Mouse (Mus musculus) layer of hippocampus, adult 18-20 months (tissue): ENCODE results near the gene Stab2. TPM values are rescaled to one million over a fixed set of nuclear protein-coding genes. Genes with fewer than 3 reads are reported as not detected.

Experiments used
- DNase-seq, 2 experiments: peaks; one replicate each; pipeline ENCODE4 v3.0.0; 2022; ENCODE audit warnings: low spot score in 2 of 2
- total RNA-seq, 2 experiments: library from RNA; stranded (reverse); gene quantifications; 2 replicates each; pipeline ENCODE4 v1.2.3; 2021

The Stab2 gene
- total RNA-seq, 2 experiments from 2014 or later: 0.40 to 0.41 TPM

- DNase-seq: no peak
Observed at GRCm38 (mm10) chr10:86992238-86992976, 15.4 kb downstream of the Stab2 start.

- no peak for DNase-seq
Observed at GRCm38 (mm10) chr10:86990666-86991065, 17.2 kb downstream of the Stab2 start.

GRCm38 (mm10) chr10:86989838-86990237 lies 18.0 kb downstream of the Stab2 start:
- no peak for DNase-seq

- peak; percentile 54 to 75 for DNase-seq
Observed at GRCm38 (mm10) chr10:86976001-86976726, 31.7 kb downstream of the Stab2 start.

- DNase-seq: no peak
Observed at GRCm38 (mm10) chr10:86973276-86973675, 34.5 kb downstream of the Stab2 start.

- peak in 1 of 2 experiments; percentile 11 for DNase-seq
Observed at GRCm38 (mm10) chr10:86972503-86972826, 35.4 kb downstream of the Stab2 start.

- peak; percentile 37 to 87 for DNase-seq
Observed at GRCm38 (mm10) chr10:86971680-86972502, 35.9 kb downstream of the Stab2 start.

GRCm38 (mm10) chr10:86969346-86969745 lies 38.5 kb downstream of the Stab2 start:
- DNase-seq: peak; percentile 76 to 91

GRCm38 (mm10) chr10:86961542-86962466 lies 46.0 kb downstream of the Stab2 start:
- peak in 1 of 2 experiments; percentile 15 for DNase-seq

GRCm38 (mm10) chr10:86955299-86955698 lies 52.5 kb downstream of the Stab2 start:
- no peak for DNase-seq

- DNase-seq: no peak
Observed at GRCm38 (mm10) chr10:86952696-86953095, 55.1 kb downstream of the Stab2 start.

GRCm38 (mm10) chr10:86950806-86951205 lies 57.0 kb downstream of the Stab2 start:
- no peak for DNase-seq

GRCm38 (mm10) chr10:86949886-86950285 lies 57.9 kb downstream of the Stab2 start:
- no peak for DNase-seq

- no peak for DNase-seq
Observed at GRCm38 (mm10) chr10:86947541-86947940, 60.3 kb downstream of the Stab2 start.

- no peak for DNase-seq
Observed at GRCm38 (mm10) chr10:86940591-86940990, 67.2 kb downstream of the Stab2 start.

GRCm38 (mm10) chr10:86934376-86934775 lies 73.4 kb downstream of the Stab2 start:
- DNase-seq: no peak

GRCm38 (mm10) chr10:86933906-86934305 lies 73.9 kb downstream of the Stab2 start:
- no peak for DNase-seq

GRCm38 (mm10) chr10:86933180-86933695 lies 74.6 kb downstream of the Stab2 start:
- DNase-seq: no peak

- DNase-seq: no peak
Observed at GRCm38 (mm10) chr10:86923602-86924001, 84.2 kb downstream of the Stab2 start.

GRCm38 (mm10) chr10:86915595-86915994 lies 92.2 kb downstream of the Stab2 start:
- no peak for DNase-seq
